Mouse (Mus musculus): ENCODE results near the gene Tnrc6c. TPM values are rescaled to one million over a fixed set of nuclear protein-coding genes. Genes with fewer than 3 reads are reported as not detected.
A peak's percentile ranks its signal among the peaks of the same experiment; 100 is the strongest.

The Tnrc6c gene
- polyA plus RNA-seq, 1 experiment from 2014 or later = 7.4 TPM

DNA sequence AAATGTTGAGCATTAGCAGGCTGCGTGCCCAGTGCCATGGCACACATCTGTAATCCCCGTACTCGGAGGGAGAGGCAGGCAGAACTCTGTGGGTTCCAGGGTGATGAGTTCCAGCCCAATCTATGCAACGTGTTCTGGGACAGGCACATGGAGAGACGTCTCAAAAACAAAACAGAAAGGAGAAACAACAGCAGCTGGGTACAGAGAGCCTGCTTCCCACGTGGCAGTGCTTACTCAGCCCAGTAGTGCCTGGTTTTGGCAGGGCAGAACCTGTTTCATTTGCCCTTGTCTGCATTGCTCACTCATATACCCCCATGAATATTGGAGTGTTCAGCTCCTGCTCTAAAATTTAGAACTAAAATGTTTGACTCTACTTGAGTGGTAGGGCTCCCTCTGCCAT lies 97.5 kb downstream of the Tnrc6c start:
- no peak for DNase-seq (ENCODE audit: low spot score)
- peaks cover 97% of the 10 kb centered on the region for H3K36me3 ChIP-seq
- H3K27ac ChIP-seq = no peak overlapping the region
- H3K27me3 ChIP-seq (ENCODE audit: insufficient read depth, poor library complexity, severe bottlenecking) = no peaks in the 10 kb centered on the region
- no peaks in the 10 kb centered on the region for H3K4me1 ChIP-seq
- H3K4me3 ChIP-seq = no peak overlapping the region
- no peaks in the 10 kb centered on the region for H3K9me3 ChIP-seq
- WGBS = 88% methylated on average over 6 of the region's 6 CpGs

DNA sequence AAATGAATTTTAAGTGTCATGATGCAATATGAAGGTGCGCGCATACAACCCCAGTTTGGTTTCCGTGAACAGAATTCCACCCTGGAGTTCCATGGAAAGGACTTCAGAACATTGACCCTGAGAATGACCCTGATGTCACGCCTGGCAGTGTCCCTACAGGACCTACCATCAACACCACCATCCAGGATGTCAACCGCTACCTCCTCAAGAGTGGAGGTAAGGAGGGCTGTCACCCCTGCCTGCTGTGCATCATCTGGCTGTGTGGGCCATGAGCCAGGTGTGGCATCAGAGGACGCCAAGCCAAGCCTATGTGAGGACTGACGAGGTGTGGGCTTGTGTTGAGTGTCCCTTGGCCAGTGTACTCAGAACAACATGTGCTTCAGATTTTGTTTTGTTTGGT lies 101.8 kb downstream of the Tnrc6c start:
- H3K9me3 ChIP-seq = no peaks in the 10 kb centered on the region
- DNase-seq (ENCODE audit: low spot score) = no peak

DNA sequence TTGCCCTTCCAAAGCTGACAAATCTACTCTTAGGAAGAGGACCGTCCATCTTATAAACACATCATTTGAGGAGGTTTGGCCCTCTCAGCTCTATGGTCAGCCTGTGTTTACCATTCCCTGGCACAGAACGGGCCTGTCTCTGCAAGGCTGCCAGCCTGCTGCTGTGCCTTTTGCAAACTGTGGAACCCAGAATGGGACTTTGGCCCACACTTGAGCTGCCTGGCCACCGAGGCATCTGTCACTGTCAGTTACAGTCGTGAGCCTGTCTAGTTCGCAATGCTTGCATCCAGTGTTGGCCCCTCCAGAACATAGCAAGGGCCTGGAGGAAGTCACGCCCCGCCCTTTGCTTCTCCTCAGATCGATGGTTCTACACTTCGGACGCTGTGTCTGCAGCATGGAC lies 105.2 kb downstream of the Tnrc6c start:
- H3K27me3 ChIP-seq (ENCODE audit: insufficient read depth, poor library complexity, severe bottlenecking) = no peaks in the 10 kb centered on the region
- no peaks in the 10 kb centered on the region for H3K9me3 ChIP-seq
- H3K27ac ChIP-seq = no peak overlapping the region
- peaks cover 87% of the 10 kb centered on the region for H3K36me3 ChIP-seq
- no peak for DNase-seq (ENCODE audit: low spot score)
- H3K4me3 ChIP-seq = no peak overlapping the region
- H3K4me1 ChIP-seq = 0 out of 2 replicates have a peak, but pooled peaks cover 6% of the 10 kb centered on the region
- WGBS = 92% methylated on average over 10 of the region's 10 CpGs

More for the DNA sequence above, 101.8 kb downstream of the Tnrc6c start:
- H3K27me3 ChIP-seq (ENCODE audit: insufficient read depth, poor library complexity, severe bottlenecking) = no peaks in the 10 kb centered on the region
- peaks cover 97% of the 10 kb centered on the region for H3K36me3 ChIP-seq
- no peak overlapping the region for H3K4me3 ChIP-seq
- WGBS = 94% methylated on average over 7 of the region's 7 CpGs
- 0 out of 2 replicates have a peak, but pooled peaks cover 6% of the 10 kb centered on the region for H3K4me1 ChIP-seq
- H3K27ac ChIP-seq = no peak overlapping the region

DNA sequence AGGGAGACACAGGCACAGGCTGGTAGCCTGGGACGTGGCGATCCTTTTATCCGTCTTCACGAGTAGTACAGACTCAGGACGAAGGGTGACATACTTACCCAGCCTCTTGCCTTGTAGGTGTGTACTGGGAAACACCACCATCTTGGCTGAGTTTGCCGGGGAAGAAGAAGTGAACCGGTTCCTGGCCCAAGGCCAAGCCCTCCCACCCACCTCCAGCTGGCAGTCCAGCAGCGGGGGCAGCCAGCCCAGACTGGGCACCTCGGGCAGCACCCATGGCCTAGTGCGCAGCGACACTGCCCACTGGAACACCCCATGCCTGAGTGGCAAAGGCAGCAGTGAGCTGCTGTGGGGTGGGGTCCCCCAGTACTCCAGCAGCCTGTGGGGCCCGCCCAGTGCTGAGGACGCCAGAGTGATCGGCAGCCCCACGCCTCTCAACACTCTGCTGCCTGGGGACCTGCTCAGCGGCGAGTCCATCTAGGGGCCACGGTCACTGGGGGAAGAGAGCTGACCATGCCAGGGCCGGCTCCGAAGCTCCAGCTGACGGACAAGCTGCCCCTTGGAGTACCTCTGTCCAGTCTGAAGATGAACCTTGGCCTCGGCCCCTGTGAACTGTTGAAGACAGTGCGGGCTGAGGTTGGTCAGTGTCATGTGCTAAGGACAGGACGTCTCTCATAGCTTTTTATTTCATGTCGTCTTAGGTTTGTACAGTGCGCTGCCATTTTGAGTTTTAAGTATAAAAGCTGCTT lies 106.5 kb downstream of the Tnrc6c start:
- no peak for DNase-seq (ENCODE audit: low spot score)
- Histone ChIP-seq H3K4me3 (no peak overlapping the region), H3K9me3 (no peaks in the 10 kb centered on the region), H3K27me3 (ENCODE audit: insufficient read depth, poor library complexity, severe bottlenecking) (no peaks in the 10 kb centered on the region), H3K4me1 (peaks cover 6% of the 10 kb centered on the region; the same call in 1 of the 2 replicates), H3K27ac (no peak overlapping the region), H3K36me3 (peaks cover 87% of the 10 kb centered on the region)
- WGBS = 91% methylated on average over 26 of the region's 26 CpGs

DNA sequence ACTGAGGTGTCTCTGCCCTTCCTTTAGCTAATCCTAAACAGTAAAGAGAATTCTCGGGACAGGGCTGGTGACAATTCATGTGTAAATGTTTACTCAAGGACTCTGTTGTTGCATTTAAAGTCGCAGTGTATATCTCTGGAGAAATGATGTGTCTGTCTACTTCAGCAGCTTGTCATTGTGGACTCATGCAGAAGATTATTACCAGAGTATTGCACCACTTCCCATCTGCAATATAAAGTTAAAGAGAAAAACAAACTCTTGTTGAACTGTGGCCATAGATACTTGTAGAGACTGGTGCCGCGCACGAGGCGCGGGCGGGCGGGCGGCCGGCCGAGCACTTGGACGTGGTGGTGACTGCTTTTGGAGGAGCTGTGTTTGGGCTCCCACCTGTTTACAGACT lies 107.7 kb downstream of the Tnrc6c start:
- no peaks in the 10 kb centered on the region for H3K27me3 ChIP-seq (ENCODE audit: insufficient read depth, poor library complexity, severe bottlenecking)
- H3K36me3 ChIP-seq = peaks cover 87% of the 10 kb centered on the region
- WGBS = 91% methylated on average over 13 of the region's 13 CpGs
- DNase-seq (ENCODE audit: low spot score) = no peak
- no peak overlapping the region for H3K4me3 ChIP-seq
- H3K27ac ChIP-seq = no peak overlapping the region
- H3K9me3 ChIP-seq = no peaks in the 10 kb centered on the region
- peaks cover 14% of the 10 kb centered on the region; the same call in 1 of the 2 replicates for H3K4me1 ChIP-seq

DNA sequence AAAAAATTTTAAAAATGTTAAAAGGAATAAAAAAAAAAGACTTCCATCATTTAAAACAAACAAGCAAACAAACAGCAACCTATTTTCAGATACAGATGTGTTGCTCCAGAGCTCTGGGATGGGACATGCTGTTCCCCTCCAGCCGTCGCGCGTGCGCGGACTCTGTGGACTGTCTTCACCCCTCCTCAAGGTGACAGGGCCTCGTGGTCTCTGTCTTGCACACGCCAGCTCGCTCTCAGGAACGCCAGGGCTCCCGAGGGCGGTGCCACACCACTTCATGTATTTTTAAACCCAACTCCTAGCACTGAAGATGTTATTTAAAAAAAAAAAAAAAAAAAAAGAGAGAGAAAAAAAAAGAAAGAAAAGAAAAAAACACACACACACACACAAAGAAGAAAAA lies 108.2 kb downstream of the Tnrc6c start:
- no peaks in the 10 kb centered on the region for H3K27me3 ChIP-seq (ENCODE audit: insufficient read depth, poor library complexity, severe bottlenecking)
- 61% methylated on average over 12 of the region's 12 CpGs for WGBS
- peaks cover 84% of the 10 kb centered on the region for H3K36me3 ChIP-seq
- no peak for DNase-seq (ENCODE audit: low spot score)
- H3K9me3 ChIP-seq = no peaks in the 10 kb centered on the region
- peaks cover 14% of the 10 kb centered on the region; the same call in 1 of the 2 replicates for H3K4me1 ChIP-seq
- no peak overlapping the region for H3K4me3 ChIP-seq
- no peak overlapping the region for H3K27ac ChIP-seq

DNA sequence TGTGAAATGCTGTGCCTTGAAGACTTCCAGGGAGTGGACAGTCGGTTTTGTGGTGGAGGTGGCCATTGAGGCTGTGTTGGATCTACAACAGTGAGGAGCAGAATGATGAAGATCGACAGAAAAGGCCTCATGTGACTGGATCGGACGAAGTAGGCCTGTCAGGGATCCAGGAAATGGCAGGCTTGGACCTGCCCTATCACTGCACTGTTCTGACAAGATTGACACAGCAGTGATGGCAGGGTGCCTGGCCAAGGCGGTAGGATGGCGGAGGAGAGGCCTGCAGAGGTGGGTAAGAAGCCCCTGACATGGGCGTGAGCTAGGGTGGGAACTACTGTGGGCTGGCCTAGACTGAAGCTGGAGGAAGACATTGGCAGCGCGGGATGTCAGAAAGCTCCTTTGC lies 110.2 kb downstream of the Tnrc6c start:
- Histone ChIP-seq H3K4me3 (no peak overlapping the region), H3K27me3 (ENCODE audit: insufficient read depth, poor library complexity, severe bottlenecking) (no peaks in the 10 kb centered on the region), H3K4me1 (peaks cover 19% of the 10 kb centered on the region; the same call in 1 of the 2 replicates), H3K9me3 (no peaks in the 10 kb centered on the region), H3K36me3 (peaks cover 72% of the 10 kb centered on the region), H3K27ac (no peak overlapping the region)
- DNase-seq (ENCODE audit: low spot score) = no peak
- WGBS = 81% methylated on average over 9 of the region's 9 CpGs

DNA sequence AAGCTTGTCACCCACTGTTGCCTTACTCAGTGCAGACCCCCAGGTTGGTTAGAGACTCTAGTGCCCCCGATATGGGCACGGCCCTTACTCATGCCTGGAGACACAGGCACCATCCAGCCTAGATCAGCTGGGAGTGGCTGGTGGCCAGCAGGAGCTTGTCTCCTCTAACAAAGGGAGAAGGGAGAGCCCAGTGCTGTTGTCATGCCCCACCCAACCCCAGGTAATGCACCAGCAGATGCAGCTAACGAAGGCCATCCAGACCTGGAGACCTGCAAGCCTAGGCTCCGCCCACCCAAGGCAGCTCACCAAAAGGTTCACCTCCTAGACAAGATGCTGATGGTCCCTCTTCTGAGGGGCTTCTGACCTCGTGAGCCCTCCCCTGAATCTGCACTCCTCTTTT lies 111.3 kb downstream of the Tnrc6c start:
- Histone ChIP-seq H3K27me3 (ENCODE audit: insufficient read depth, poor library complexity, severe bottlenecking) (no peaks in the 10 kb centered on the region), H3K36me3 (peaks cover 71% of the 10 kb centered on the region)
- no peak for DNase-seq (ENCODE audit: low spot score)

DNA sequence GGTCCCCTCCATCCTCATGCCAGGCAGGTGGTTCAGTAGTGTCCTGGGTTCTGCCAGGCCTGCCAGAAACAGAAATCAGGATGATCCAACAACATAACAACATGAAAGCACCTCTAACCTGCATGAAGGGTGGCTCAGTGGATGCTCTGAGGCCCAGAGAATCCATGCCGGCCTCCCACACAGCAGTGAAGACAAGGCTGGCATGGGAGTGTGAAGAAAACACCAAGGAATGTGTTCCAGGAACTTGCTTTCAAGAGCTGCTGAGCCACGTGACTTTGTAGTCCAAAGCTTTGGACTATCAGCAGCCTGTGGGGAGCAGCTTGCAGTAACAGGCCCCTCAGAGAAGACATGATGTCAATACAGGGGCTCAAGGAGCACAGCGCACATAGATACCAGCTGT lies 112.2 kb downstream of the Tnrc6c start:
- Histone ChIP-seq H3K36me3 (peaks cover 69% of the 10 kb centered on the region), H3K4me1 (peaks cover 12% of the 10 kb centered on the region; the same call in 1 of the 2 replicates), H3K9me3 (no peaks in the 10 kb centered on the region), H3K4me3 (no peak overlapping the region), H3K27ac (peak overlapping the region; percentile 67), H3K27me3 (ENCODE audit: insufficient read depth, poor library complexity, severe bottlenecking) (no peaks in the 10 kb centered on the region)
- WGBS = 78% methylated on average over 3 of the region's 3 CpGs
- no peak for DNase-seq (ENCODE audit: low spot score)

More for the DNA sequence above, 111.3 kb downstream of the Tnrc6c start:
- Histone ChIP-seq H3K9me3 (no peaks in the 10 kb centered on the region), H3K4me3 (no peak overlapping the region), H3K27ac (no peak overlapping the region), H3K4me1 (peaks cover 18% of the 10 kb centered on the region; the same call in 1 of the 2 replicates)
- 86% methylated on average over 5 of the region's 5 CpGs for WGBS

DNA sequence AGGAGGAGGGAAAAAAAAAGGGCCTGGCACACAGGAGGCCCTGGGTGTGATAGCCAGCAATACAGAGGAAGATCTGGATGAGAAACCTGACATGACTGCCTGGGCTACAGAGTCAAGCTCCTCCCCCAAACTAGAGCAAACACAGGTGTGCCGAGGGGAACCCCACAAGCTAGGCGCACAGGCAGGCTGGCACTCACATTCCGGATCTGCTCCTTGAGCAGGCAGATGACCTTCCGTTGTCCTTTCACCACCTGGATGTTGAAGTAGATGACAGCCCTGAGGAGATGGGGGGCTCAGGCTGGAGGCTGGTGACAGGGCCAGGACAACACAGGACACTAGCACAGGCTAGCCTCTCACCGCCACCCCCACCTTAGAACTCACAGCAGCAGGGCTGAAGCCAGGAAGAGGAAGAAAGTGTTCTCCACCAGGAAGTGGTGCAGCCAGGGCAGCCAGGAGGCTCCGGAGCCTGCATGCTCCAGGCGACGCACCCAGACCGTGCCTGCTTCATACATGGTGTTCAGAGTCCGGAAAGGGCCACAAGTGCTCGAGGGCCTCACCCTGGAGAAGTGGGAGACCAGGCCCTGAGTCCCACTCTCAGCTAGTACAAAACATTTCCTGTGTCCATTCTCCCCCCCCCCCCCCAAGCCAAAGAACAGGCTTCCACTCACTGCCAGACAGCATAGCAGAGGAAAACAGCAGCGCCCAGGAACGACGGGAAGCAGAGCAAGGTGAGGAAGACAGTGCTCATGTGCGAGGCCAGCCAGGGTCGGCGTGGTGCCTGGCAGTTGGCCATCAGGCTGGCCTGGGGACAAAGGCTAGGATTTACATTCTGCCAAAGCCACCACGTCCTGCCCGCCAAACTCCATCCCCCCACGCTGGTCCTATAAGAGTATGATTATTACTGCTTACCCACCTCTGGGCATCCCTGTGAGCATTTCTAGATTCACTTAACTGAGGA lies 114.9 kb downstream of the Tnrc6c start:
- peaks cover 79% of the 10 kb centered on the region for H3K36me3 ChIP-seq
- WGBS = 78% methylated on average over 20 of the region's 20 CpGs

DNA sequence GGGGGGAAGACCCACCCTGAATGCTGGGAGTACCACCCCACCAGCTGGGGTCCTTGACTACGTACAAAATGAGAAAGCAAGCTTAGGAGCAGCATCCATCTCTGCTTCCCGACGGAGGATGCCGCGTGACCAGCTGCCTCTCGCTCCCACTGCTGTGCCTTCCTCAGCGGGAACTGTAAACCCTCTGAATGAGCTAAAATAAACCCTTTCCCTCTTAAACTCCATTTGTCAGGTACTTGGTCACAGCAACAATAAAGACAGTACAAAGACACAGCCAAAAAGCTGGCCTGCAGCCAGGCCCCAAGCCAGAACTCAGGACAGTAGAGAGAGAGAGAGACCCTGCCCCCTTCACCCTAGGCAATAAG lies 115.6 kb downstream of the Tnrc6c start:
- WGBS = 91% methylated on average over 7 of the region's 7 CpGs
- H3K9me3 ChIP-seq = no peaks in the 10 kb centered on the region
- peaks cover 79% of the 10 kb centered on the region for H3K36me3 ChIP-seq
- H3K4me3 ChIP-seq = no peak overlapping the region
- no peak for DNase-seq (ENCODE audit: low spot score)
- H3K27ac ChIP-seq = no peak overlapping the region
- H3K27me3 ChIP-seq (ENCODE audit: insufficient read depth, poor library complexity, severe bottlenecking) = no peaks in the 10 kb centered on the region
- peaks cover 20% of the 10 kb centered on the region for H3K4me1 ChIP-seq

More for the DNA sequence above, 114.9 kb downstream of the Tnrc6c start:
- H3K4me3 ChIP-seq = no peak overlapping the region
- H3K27ac ChIP-seq = no peak overlapping the region
- no peaks in the 10 kb centered on the region for H3K27me3 ChIP-seq (ENCODE audit: insufficient read depth, poor library complexity, severe bottlenecking)
- peaks cover 20% of the 10 kb centered on the region for H3K4me1 ChIP-seq
- peak; percentile 74 for DNase-seq (ENCODE audit: low spot score)
- no peaks in the 10 kb centered on the region for H3K9me3 ChIP-seq

DNA sequence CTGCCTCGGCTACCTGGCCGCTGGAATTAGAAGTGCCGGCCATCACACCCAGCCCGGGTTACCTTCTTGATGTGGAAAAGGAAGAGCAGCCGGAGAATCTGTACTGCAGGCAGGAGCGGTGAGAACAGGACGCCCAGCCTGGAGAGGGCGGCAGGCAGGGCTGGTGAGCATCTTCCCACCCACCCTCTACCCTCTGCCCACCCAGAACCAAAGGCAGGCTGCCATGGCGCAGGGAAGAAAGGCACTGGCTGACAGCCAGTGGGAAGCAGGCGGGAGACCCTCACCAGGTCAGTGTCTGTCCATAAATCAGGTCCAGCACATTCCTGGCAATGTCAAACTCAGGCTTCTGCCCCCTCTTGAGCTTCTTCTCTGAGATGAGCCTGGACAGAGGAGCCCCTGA lies 116.3 kb downstream of the Tnrc6c start:
- WGBS = 89% methylated on average over 10 of the region's 10 CpGs
- peaks cover 79% of the 10 kb centered on the region for H3K36me3 ChIP-seq
- DNase-seq (ENCODE audit: low spot score) = no peak
- H3K27ac ChIP-seq = no peak overlapping the region
- peaks cover 20% of the 10 kb centered on the region for H3K4me1 ChIP-seq
- H3K27me3 ChIP-seq (ENCODE audit: insufficient read depth, poor library complexity, severe bottlenecking) = no peaks in the 10 kb centered on the region
- H3K9me3 ChIP-seq = no peaks in the 10 kb centered on the region
- H3K4me3 ChIP-seq = no peak overlapping the region

DNA sequence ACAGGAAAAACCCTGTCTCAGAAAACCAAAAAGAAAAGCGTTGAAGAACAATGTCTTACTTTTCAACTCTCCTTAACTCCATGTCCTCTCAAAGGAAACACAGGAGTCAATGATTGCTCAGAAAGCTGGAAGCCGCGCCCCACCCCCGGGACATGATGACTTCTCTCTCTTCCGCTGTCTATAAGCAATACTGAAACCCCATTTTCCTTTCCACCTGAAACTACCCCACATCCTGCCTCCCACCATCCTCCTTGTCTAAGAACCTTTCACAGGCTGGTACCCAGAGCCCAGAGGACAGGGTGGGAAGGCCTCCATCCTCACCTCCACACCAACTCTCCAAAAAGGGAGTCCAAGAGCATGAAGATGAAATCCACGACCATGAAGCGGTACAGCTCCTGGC lies 118.3 kb downstream of the Tnrc6c start:
- DNase-seq (ENCODE audit: low spot score) = no peak
- Histone ChIP-seq H3K27ac (no peak overlapping the region), H3K9me3 (no peaks in the 10 kb centered on the region), H3K4me1 (peaks cover 12% of the 10 kb centered on the region), H3K27me3 (ENCODE audit: insufficient read depth, poor library complexity, severe bottlenecking) (no peaks in the 10 kb centered on the region), H3K4me3 (no peak overlapping the region), H3K36me3 (peaks cover 81% of the 10 kb centered on the region)
- 91% methylated on average over 7 of the region's 7 CpGs for WGBS
